Mouse (Mus musculus) stomach, embryonic 15.5 days (tissue): Measurements from ENCODE around the gene Man2b1. TPM values are rescaled to one million over a fixed set of nuclear protein-coding genes. Genes with fewer than 3 reads are reported as not detected.
"Not testable (repeated sequence)": the region's sequence is repeated elsewhere in the genome, so short reads cannot be mapped to it uniquely, and the experiment has no call there.

Source experiments
- ATAC-seq: fragments of 200-750 bp; cut with Nextera tagmentation; 2 replicates; pipeline ENCODE4 v1.8.0; 2017; ENCODE audit warnings: low read depth, moderate number of reproducible peaks, moderate TSS enrichment; ENCODE audit not compliant: insufficient read depth, low FRiP score
- H3K27ac ChIP-seq: fragments of 300-500 bp; sonication (generic); 2 replicates; pipeline ENCODE4 v1.5.1; 2015; ENCODE audit warnings: mild to moderate bottlenecking, inconsistent platforms
- H3K27me3 ChIP-seq: fragments of 300-500 bp; sonication (generic); replicated peaks from 2 replicates; pipeline ENCODE4 v1.6.1; 2015; ENCODE audit warnings: inconsistent platforms
- H3K36me3 ChIP-seq: fragments of 300-500 bp; sonication (generic); 2 replicates; pipeline ENCODE4 v1.6.1; 2015; ENCODE audit warnings: inconsistent platforms
- H3K4me1 ChIP-seq: fragments of 300-500 bp; sonication (generic); 2 replicates; pipeline ENCODE4 v1.6.1; 2015; ENCODE audit warnings: inconsistent platforms
- H3K4me2 ChIP-seq: fragments of 300-500 bp; sonication (generic); 2 replicates; pipeline ENCODE4 v1.6.1; 2015; ENCODE audit warnings: mild to moderate bottlenecking, inconsistent platforms
- H3K4me3 ChIP-seq: fragments of 300-500 bp; sonication (generic); replicated peaks from 2 replicates; pipeline ENCODE4 v1.5.1; 2015; ENCODE audit warnings: inconsistent platforms
- H3K9ac ChIP-seq: fragments of 300-500 bp; sonication (generic); 2 replicates; pipeline ENCODE4 v1.6.1; 2015; ENCODE audit warnings: inconsistent platforms
- H3K9me3 ChIP-seq: fragments of 300-500 bp; sonication (generic); 2 replicates; pipeline ENCODE4 v1.6.1; 2016; ENCODE audit warnings: inconsistent platforms
- WGBS: fragments of 180-500 bp; shearing (Covaris S2); methylation state at CpG from one replicate; pipeline ENCODE4 v1.1.7; 2015; 5-methylcytosine and 5-hydroxymethylcytosine counted together
- polyA plus RNA-seq: library from polyadenylated mRNA; unstranded; fragments of >200 nt; fragmentation: Nextera tagmentation; extraction: Ambion mirVana; gene quantifications from 2 replicates; pipeline ENCODE4 v1.2.1, GENCODE M21; 2015

The Man2b1 gene
- polyA plus RNA-seq, 1 experiment from 2014 or later, result 45.1 TPM

GRCm38 (mm10) chr8:85076001-85076400 lies 7.1 kb upstream of the Man2b1 start:
- no peak overlapping the region for H3K4me2 ChIP-seq
- peaks cover 18% of the 10 kb centered on the region for H3K4me1 ChIP-seq
- no peak for ATAC-seq
- H3K9ac ChIP-seq, result no peak overlapping the region
- no peak overlapping the region for H3K27ac ChIP-seq
- 76% methylated on average over 9 of the region's 9 CpGs for WGBS
- no peak overlapping the region for H3K4me3 ChIP-seq
- no peaks in the 10 kb centered on the region for H3K9me3 ChIP-seq
- no peaks in the 10 kb centered on the region for H3K27me3 ChIP-seq
- peaks cover 39% of the 10 kb centered on the region for H3K36me3 ChIP-seq

- H3K9me3 ChIP-seq, result no peaks in the 10 kb centered on the region
- no peak overlapping the region for H3K9ac ChIP-seq
- H3K4me2 ChIP-seq, result no peak overlapping the region
- peaks cover 24% of the 10 kb centered on the region for H3K4me1 ChIP-seq
- no peak overlapping the region for H3K27ac ChIP-seq
- H3K4me3 ChIP-seq, result no peak overlapping the region
- H3K36me3 ChIP-seq, result peaks cover 39% of the 10 kb centered on the region
- 0% methylated on average over 2 of the region's 2 CpGs for WGBS
- no peak for ATAC-seq
- no peaks in the 10 kb centered on the region for H3K27me3 ChIP-seq
Observed at GRCm38 (mm10) chr8:85076993-85077392, 6.1 kb upstream of the Man2b1 start.

DNA sequence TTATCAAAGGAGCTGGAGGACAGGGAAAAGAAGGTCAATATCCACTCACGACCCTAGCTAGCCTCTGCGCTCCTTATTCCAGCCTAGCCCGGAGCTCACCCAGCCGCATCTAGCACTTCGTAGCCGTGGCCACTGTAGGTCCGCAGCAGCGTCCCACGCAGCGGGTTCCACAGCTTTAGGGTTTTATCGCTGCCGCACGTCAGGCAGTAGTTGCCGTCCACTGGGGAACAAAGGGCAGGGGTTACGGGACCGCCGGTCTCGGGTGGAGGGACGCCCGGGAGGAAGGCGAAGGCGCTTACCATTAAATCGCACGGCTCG lies 2.9 kb upstream of the Man2b1 start:
- Histone ChIP-seq H3K4me3 (peak overlapping the region; percentile 93), H3K9ac (peak overlapping the region; percentile 82), H3K9me3 (no peaks in the 10 kb centered on the region), H3K36me3 (peaks cover 20% of the 10 kb centered on the region), H3K27ac (peak overlapping the region; percentile 82), H3K27me3 (no peaks in the 10 kb centered on the region), H3K4me2 (peak overlapping the region; percentile 81), H3K4me1 (peaks cover 27% of the 10 kb centered on the region)
- no peak for ATAC-seq
- under 1% methylated on average over 25 of the region's 25 CpGs for WGBS

DNA sequence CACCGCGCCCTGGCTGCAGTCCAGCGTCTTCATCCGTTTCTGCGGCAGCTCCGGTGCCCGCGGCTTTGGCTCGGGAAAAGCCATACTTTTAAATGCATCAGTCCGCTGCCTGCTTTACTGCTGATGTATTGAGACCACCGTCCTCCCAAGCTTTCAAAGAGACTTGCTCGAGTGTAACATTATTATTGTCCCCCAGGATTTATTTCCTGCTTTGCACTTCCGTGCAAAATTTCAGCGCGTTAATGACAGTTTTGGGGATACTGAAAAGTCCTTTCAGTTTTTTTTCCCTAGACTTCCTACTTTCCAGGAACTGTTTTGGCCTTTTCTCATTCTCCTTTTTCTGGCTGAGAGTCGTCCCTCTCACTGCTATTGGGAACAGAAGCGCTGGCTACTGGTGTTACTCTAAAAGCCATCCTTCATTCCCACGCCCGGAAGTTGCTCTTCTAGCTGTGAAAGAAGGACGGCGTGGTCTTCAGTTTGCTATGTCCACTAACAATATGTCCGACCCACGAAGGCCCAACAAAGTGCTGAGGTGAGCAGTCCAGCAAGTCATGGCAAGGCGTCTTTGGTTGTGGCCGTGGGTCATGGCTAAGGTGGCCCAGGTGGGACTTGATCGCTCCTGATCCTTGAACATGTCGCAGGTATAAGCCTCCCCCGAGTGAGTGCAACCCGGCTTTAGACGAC lies 2.4 kb upstream of the Man2b1 start, which contains the start of gene Wdr83os:
Gene Wdr83os, plus strand, starts transcription at position 209 of the 684 bp plus-strand sequence.
- Histone ChIP-seq H3K36me3 (peaks cover 16% of the 10 kb centered on the region), H3K4me1 (peaks cover 27% of the 10 kb centered on the region), H3K4me3 (peak within 1 kb of the TSS; percentile 93), H3K27me3 (no peaks in the 10 kb centered on the region), H3K4me2 (peak within 1 kb of the TSS; percentile 81), H3K9ac (peak within 1 kb of the TSS; percentile 82), H3K27ac (peak within 1 kb of the TSS; percentile 82), H3K9me3 (no peaks in the 10 kb centered on the region)
- peak; percentile 0 for ATAC-seq
- WGBS, result under 1% methylated on average over 30 of the region's 30 CpGs

GRCm38 (mm10) chr8:85081216-85081555 lies 1.9 kb upstream of the Man2b1 start, which contains the start of gene Wdr83:
Wdr83 (minus strand) TSS chr8:85081306.
- peak; percentile 59 for ATAC-seq
- WGBS, result 0% methylated on average over 9 of the region's 9 CpGs
- Histone ChIP-seq H3K36me3 (peaks cover 12% of the 10 kb centered on the region), H3K27ac (peak within 1 kb of the TSS; percentile 82), H3K9ac (peak within 1 kb of the TSS; percentile 82), H3K9me3 (no peaks in the 10 kb centered on the region), H3K4me3 (peak within 1 kb of the TSS; percentile 93), H3K27me3 (no peaks in the 10 kb centered on the region), H3K4me1 (peaks cover 27% of the 10 kb centered on the region), H3K4me2 (peak within 1 kb of the TSS; percentile 81)

- 75% methylated on average over 4 of the region's 4 CpGs for WGBS
- H3K27me3 ChIP-seq, ATAC-seq, H3K9me3 ChIP-seq, H3K4me3 ChIP-seq, H3K4me2 ChIP-seq, H3K27ac ChIP-seq, H3K9ac ChIP-seq: not testable (repeated sequence)
- Histone ChIP-seq H3K36me3 (peaks cover 14% of the 10 kb centered on the region), H3K4me1 (peaks cover 27% of the 10 kb centered on the region)
Observed at GRCm38 (mm10) chr8:85082169-85082568, 901 bp upstream of the Man2b1 start.

DNA sequence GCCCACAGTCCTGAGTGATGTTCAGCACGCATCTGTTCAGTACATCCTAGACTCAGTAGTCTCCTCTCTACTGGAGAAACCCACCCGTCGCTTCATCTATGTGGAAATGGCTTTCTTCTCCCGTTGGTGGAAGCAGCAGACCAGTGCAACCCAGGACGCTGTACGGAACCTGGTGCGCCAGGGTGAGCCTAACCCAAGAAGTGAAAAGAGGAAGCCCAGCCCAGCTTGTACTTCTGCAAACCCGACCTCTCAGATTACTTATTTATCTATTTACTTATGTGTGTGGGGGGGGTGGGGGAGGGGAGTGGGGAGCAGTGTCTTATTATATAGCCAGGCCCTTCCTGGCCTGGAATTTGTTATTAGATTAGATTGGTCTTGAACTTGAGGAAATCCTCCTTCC lies 1.6 kb downstream of the Man2b1 start:
- H3K4me3 ChIP-seq, result 0 out of 2 replicates have a peak overlapping the region, but pooled peaks have one; percentile 70

DNA sequence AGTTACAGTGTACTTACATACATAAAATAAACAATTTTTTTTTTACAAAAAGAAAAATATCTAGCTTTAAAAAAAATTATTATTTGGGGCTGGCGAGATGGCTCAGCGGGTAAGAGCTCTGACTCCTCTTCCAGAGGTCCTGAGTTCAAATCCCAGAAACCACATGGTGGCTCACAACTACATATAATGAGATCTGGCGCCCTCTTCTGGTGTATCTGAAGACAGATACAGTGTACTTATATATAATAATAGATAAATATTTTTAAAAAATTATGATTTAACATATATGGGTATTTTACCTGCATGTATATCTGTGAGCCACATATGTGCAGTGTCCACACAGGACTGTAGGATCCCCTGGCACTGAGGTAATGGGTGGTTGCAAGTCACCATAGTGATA lies 3.2 kb downstream of the Man2b1 start:
- Histone ChIP-seq H3K4me3 (no peak overlapping the region), H3K4me2 (no peak overlapping the region), H3K36me3 (peaks cover 20% of the 10 kb centered on the region; the same call in 1 of the 2 replicates), H3K27me3 (no peaks in the 10 kb centered on the region), H3K27ac (no peak overlapping the region), H3K9me3 (no peaks in the 10 kb centered on the region), H3K4me1 (peaks cover 20% of the 10 kb centered on the region), H3K9ac (no peak overlapping the region)
- ATAC-seq, result no peak
- 81% methylated on average over 3 of the region's 3 CpGs for WGBS

More for the DNA sequence above, 1.6 kb downstream of the Man2b1 start:
- peaks cover 24% of the 10 kb centered on the region for H3K4me1 ChIP-seq
- H3K9ac ChIP-seq, result no peak overlapping the region
- no peaks in the 10 kb centered on the region for H3K27me3 ChIP-seq
- no peak overlapping the region for H3K27ac ChIP-seq
- no peak overlapping the region; the same call in 1 of the 2 replicates for H3K4me2 ChIP-seq
- WGBS, result 86% methylated on average over 8 of the region's 8 CpGs
- no peaks in the 10 kb centered on the region for H3K9me3 ChIP-seq
- no peak for ATAC-seq
- H3K36me3 ChIP-seq, result peaks cover 20% of the 10 kb centered on the region; the same call in 1 of the 2 replicates

- Histone ChIP-seq H3K4me1 (peaks cover 5% of the 10 kb centered on the region; the same call in 1 of the 2 replicates), H3K36me3 (peaks cover 20% of the 10 kb centered on the region; the same call in 1 of the 2 replicates), H3K4me3 (no peak overlapping the region), H3K27me3 (no peaks in the 10 kb centered on the region), H3K4me2 (no peak overlapping the region), H3K9ac (no peak overlapping the region), H3K27ac (no peak overlapping the region), H3K9me3 (no peaks in the 10 kb centered on the region)
- no peak for ATAC-seq
- 67% methylated on average over 2 of the region's 2 CpGs for WGBS
Observed at GRCm38 (mm10) chr8:85088771-85089170, 5.7 kb downstream of the Man2b1 start.

- Histone ChIP-seq H3K4me1 (no peaks in the 10 kb centered on the region), H3K27ac (no peak overlapping the region), H3K4me3 (no peak overlapping the region), H3K36me3 (peaks cover 18% of the 10 kb centered on the region; the same call in 1 of the 2 replicates), H3K27me3 (no peaks in the 10 kb centered on the region), H3K9me3 (no peaks in the 10 kb centered on the region), H3K4me2 (no peak overlapping the region), H3K9ac (no peak overlapping the region)
- ATAC-seq, result no peak
- WGBS, result 88% methylated on average over 11 of the region's 11 CpGs
Observed at GRCm38 (mm10) chr8:85090856-85091255, 7.8 kb downstream of the Man2b1 start.

DNA sequence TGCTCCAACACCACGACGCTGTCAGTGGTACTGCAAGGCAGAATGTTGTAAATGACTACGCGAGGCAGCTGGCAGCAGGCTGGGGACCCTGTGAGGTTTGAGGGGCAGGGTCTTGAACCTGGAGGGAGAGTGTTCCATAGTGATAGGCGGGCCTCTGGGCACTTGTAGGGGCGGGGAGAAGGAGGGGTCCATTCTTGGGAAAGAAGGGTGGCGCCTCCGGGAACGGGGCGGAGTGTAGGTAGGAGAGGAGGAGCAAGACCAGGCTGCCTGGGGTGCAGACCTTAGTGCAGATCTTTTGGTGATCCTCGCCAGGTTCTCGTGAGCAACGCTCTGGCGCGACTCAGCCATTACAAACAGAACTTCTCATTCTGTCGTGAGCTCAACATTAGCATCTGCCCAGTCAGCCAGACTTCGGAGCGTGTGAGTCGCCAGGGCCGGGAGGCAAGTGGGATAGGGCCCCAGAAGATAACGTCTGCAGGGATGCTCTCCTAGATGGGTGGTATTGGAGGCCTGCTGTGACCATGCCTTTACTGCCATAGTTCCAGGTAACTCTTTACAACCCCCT lies 8.5 kb downstream of the Man2b1 start:
- Histone ChIP-seq H3K27ac (no peak overlapping the region), H3K36me3 (peaks cover 20% of the 10 kb centered on the region; the same call in 1 of the 2 replicates), H3K4me3 (no peak overlapping the region), H3K27me3 (no peaks in the 10 kb centered on the region), H3K9me3 (no peaks in the 10 kb centered on the region), H3K4me1 (no peaks in the 10 kb centered on the region), H3K9ac (no peak overlapping the region), H3K4me2 (no peak overlapping the region)
- no peak for ATAC-seq
- 40% methylated on average over 21 of the region's 21 CpGs for WGBS

GRCm38 (mm10) chr8:85095051-85095450 lies 12.0 kb downstream of the Man2b1 start:
- H3K36me3 ChIP-seq, result peaks cover 22% of the 10 kb centered on the region
- no peak overlapping the region for H3K4me3 ChIP-seq
- WGBS, result 91% methylated on average over 13 of the region's 13 CpGs
- no peaks in the 10 kb centered on the region for H3K9me3 ChIP-seq
- no peak overlapping the region for H3K27ac ChIP-seq
- no peak for ATAC-seq
- no peak overlapping the region for H3K9ac ChIP-seq
- no peaks in the 10 kb centered on the region for H3K4me1 ChIP-seq
- H3K27me3 ChIP-seq, result no peaks in the 10 kb centered on the region
- no peak overlapping the region for H3K4me2 ChIP-seq
